Mouse (Mus musculus): ENCODE results near the gene Vwc2.

DNA sequence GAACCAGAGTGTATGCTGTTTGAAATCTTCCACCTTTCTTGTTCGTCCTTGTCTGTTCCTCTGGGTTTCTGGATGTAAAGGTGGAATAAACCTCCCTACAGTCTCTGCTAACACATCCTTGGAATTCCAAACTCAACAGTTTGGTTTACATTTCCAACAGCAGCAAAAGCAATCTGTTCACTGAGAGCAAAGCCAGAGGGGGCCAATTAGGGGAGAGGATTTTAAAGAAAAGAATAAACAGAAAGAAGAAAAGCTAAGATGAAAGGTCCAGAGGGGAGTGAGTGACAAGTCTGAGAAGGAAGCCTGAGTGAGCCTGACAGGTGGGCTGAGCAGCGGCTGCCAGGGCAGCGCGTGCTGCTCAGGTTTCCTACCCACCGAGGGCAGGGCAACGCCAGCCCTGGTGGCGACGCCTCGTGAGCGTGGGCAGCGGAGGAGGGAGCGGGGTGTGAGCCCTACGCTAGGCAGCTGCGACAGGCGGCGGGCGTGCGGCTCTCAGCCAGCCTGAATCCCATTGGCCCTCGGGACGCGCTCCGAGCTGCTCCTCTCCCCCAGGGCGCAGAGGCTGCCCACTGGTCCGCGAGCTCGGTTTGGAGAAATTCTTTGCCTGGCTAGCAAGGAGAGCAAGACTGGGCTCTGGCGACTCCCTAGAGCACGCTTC lies at the start of gene Vwc2:
- no peak for TF ChIP-seq CTCF (IDR thresholded peaks at IDR 0.05; ENCODE audit: low read depth, low read length)
- TF ChIP-seq POLR2A (IDR thresholded peaks at IDR 0.05; ENCODE audit: insufficient read depth, low read length), result no peak
- no peak for TF ChIP-seq EP300 (IDR thresholded peaks at IDR 0.05; ENCODE audit: insufficient read depth, low read depth, low read length)
